Mouse (Mus musculus) ovary, postnatal 10 days (tissue): ENCODE results near the gene Olfr860.
"Not testable (repeated sequence)": the region's sequence is repeated elsewhere in the genome, so short reads cannot be mapped to it uniquely, and the experiment has no call there.

Experiments
- DNase-seq: peaks from one replicate; pipeline ENCODE4 v3.0.0; 2022; ENCODE audit warnings: low spot score

Gene Olfr860

DNA sequence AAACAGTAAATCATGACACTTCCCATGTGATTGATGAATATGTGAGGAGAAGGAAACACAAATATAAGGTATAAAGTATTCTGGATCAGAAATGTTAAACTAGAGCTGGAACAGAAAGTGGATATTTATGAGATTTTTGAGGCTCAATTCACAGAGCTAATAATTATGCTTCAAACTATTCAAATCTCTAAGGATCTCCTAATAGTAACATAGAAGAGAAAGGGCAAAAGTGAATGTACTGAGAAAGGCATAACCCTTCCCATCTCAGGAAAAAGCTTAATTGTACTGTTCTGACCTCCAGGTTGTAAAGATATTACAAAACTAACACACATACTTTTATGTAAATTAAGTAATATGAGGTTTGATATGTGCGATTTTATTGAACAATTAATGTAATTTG lies at the start of gene Olfr860:
Gene Olfr860 (minus strand): TSS at position 101 of the 400 bp plus-strand sequence.
- no peak for DNase-seq

GRCm38 (mm10) chr9:19887904-19888303 lies 38.4 kb upstream of the Olfr860 start, which contains the start of gene Olfr862:
Gene Olfr862, minus strand, starts transcription at chr9:19888004.
- DNase-seq = no peak

DNA sequence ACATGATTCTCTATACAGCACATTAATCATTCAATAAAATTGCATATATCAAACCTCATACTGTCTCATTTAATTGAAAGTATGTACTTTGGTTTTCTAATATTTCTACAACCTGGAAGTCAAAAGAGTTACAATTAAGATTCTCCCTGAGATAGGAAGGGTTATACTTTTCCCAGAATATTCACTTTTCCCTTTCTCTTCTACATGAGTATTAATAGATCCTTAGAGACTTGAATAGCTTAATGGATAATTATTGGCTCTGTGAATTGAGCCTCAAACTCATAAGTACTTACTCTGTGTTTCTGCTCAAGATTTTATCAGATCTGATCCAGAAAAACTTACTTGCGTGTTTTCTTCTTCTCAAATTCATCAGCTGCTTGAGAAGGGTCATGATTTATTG lies 44.9 kb downstream of the Olfr860 start, which contains the start of gene Olfr859:
Gene Olfr859 (plus strand): TSS at position 301 of the 400 bp plus-strand sequence.
- not testable (repeated sequence) for DNase-seq

DNA sequence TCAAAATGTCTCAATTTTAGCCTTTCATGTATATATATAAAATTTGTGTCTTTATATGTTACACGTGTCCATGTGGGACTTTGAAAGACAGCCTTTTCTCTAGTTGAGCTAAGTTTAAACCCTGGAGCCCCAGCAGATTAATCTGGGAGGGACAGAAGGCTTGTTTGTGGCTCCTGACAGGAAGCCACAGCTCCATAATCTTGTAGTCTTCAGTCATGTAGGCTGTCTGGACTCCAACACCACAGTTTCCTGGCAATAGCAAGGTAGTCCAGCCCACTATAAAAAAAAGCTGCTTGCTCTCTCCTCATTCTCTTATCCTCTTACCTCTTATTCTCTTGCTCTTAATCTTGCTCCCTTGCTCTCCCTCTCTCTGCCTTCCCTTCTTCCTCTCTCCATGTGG lies 46.5 kb downstream of the Olfr860 start:
- DNase-seq = no peak
